Mouse (Mus musculus) embryonic facial prominence, embryonic 10.5 days (tissue): ENCODE results near the gene Slc22a6. TPM values are rescaled to one million over a fixed set of nuclear protein-coding genes. Genes with fewer than 3 reads are reported as not detected.
A peak's percentile ranks its signal among the peaks of the same experiment; 100 is the strongest.

ENCODE experiments used
- DNase-seq: peaks from one replicate; pipeline ENCODE4 v3.0.0-alpha.2; 2017; ENCODE audit warnings: low spot score
- H3K27ac ChIP-seq: fragments of 300-500 bp; sonication (generic); replicated peaks from 2 replicates; pipeline ENCODE4 v1.5.1; 2016; ENCODE audit warnings: mild to moderate bottlenecking
- H3K27me3 ChIP-seq: fragments of 300-500 bp; sonication (generic); replicated peaks from 2 replicates; pipeline ENCODE4 v1.6.1; 2016; ENCODE audit warnings: low read depth, mild to moderate bottlenecking; ENCODE audit not compliant: poor library complexity, severe bottlenecking
- H3K36me3 ChIP-seq: fragments of 300-500 bp; sonication (generic); replicated peaks from 2 replicates; pipeline ENCODE4 v1.6.1; 2016; ENCODE audit warnings: mild to moderate bottlenecking, moderate library complexity
- H3K4me1 ChIP-seq: fragments of 300-500 bp; sonication (generic); 2 replicates; pipeline ENCODE4 v1.6.1; 2016
- H3K4me3 ChIP-seq: fragments of 300-500 bp; sonication (generic); 2 replicates; pipeline ENCODE4 v1.5.1; 2016; ENCODE audit warnings: mild to moderate bottlenecking, moderate library complexity
- H3K9me3 ChIP-seq: fragments of 300-500 bp; sonication (generic); 2 replicates; pipeline ENCODE4 v1.6.1; 2016; ENCODE audit warnings: mild to moderate bottlenecking
- WGBS: fragments of 180-500 bp; shearing (Covaris S2); methylation state at CpG from one replicate; pipeline ENCODE4 v1.1.7; 2016; 5-methylcytosine and 5-hydroxymethylcytosine counted together
- polyA plus RNA-seq: library from polyadenylated mRNA; unstranded; fragments of >200 nt; fragmentation: Nextera tagmentation; extraction: Ambion mirVana; gene quantifications from 2 replicates; pipeline ENCODE4 v1.2.1, GENCODE M21; 2016

The Slc22a6 gene
- 0.10 and 0.24 TPM in 2 replicates for polyA plus RNA-seq

DNA sequence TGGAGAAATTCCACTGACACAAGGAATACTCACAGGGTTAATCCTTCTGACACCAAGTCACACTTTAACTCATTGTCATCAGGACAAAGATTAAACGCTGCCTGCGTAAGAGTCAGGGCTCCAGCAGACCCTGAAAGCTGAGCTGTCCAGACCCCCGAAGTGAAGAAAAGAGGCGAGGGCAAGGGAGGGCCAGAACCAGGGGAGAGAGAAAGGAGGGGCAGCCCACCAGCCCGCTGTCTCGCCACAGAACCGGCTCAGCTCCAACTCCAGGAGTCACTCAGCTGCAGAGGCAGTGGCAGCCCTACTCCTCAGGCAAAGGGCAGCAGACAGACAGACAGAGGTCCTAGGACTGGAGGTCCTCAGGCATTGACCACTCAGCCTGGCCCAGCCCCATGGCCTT is at the start of gene Slc22a6:
TSS of gene Slc22a6 (plus strand) at position 136 of the 400 bp plus-strand sequence.
- DNase-seq = no peak
- Histone ChIP-seq H3K36me3 (no peaks in the 10 kb centered on the region), H3K9me3 (no peaks in the 10 kb centered on the region), H3K4me3 (no peak within 1 kb of the TSS), H3K27me3 (no peaks in the 10 kb centered on the region), H3K27ac (no peak within 1 kb of the TSS), H3K4me1 (peaks cover 6% of the 10 kb centered on the region)
- 20% methylated on average over 7 of the region's 7 CpGs for WGBS

DNA sequence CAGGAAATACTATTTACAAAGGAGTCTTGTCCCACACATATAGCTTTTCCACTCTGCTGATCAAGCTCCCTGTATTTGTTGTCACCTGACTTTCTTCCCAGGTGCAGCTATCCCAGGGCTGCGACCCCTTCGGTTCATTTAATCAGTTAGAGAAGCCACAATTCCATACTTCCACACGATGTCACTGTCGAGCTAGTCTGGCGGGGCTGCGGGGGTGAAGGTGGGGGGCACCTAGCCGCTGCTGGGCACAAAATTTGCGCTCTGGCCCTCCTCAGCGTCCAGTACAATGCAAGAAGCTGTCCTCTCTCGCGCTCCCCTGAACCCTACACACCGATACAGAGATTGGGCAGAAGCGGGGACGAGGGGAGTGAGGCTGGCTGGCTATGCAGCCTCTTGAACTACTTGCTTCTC is 48.4 kb upstream of the Slc22a6 start:
- peaks cover 8% of the 10 kb centered on the region; the same call in 1 of the 2 replicates for H3K4me1 ChIP-seq
- 4% methylated on average over 14 of the region's 14 CpGs for WGBS
- peak overlapping the region; percentile 48 for H3K4me3 ChIP-seq
- peak; percentile 69 for DNase-seq
- peak overlapping the region; percentile 40; the same call in 1 of the 2 replicates for H3K27ac ChIP-seq
- H3K27me3 ChIP-seq = no peaks in the 10 kb centered on the region
- H3K36me3 ChIP-seq = no peaks in the 10 kb centered on the region
- no peaks in the 10 kb centered on the region for H3K9me3 ChIP-seq

GRCm38 (mm10) chr19:8570341-8571040 is 47.3 kb upstream of the Slc22a6 start:
- Histone ChIP-seq H3K27ac (no peak overlapping the region), H3K36me3 (no peaks in the 10 kb centered on the region), H3K4me3 (no peak overlapping the region), H3K27me3 (no peaks in the 10 kb centered on the region), H3K9me3 (no peaks in the 10 kb centered on the region), H3K4me1 (peaks cover 8% of the 10 kb centered on the region; the same call in 1 of the 2 replicates)
- DNase-seq = no peak
- WGBS = 56% methylated on average over 2 of the region's 2 CpGs

- Histone ChIP-seq H3K4me3 (no peak overlapping the region), H3K4me1 (peaks cover 8% of the 10 kb centered on the region; the same call in 1 of the 2 replicates), H3K36me3 (no peaks in the 10 kb centered on the region), H3K27ac (no peak overlapping the region), H3K27me3 (no peaks in the 10 kb centered on the region), H3K9me3 (no peaks in the 10 kb centered on the region)
- 78% methylated on average over 7 of the region's 7 CpGs for WGBS
- DNase-seq = no peak
Measured at GRCm38 (mm10) chr19:8571746-8572145, 46.1 kb upstream of the Slc22a6 start.

GRCm38 (mm10) chr19:8572485-8572884 is 45.4 kb upstream of the Slc22a6 start:
- no peak overlapping the region for H3K27ac ChIP-seq
- no peaks in the 10 kb centered on the region for H3K36me3 ChIP-seq
- H3K27me3 ChIP-seq = no peaks in the 10 kb centered on the region
- 47% methylated on average over 3 of the region's 3 CpGs for WGBS
- H3K4me3 ChIP-seq = no peak overlapping the region
- no peak for DNase-seq
- peaks cover 8% of the 10 kb centered on the region; the same call in 1 of the 2 replicates for H3K4me1 ChIP-seq
- no peaks in the 10 kb centered on the region for H3K9me3 ChIP-seq

GRCm38 (mm10) chr19:8577432-8577831 is 40.4 kb upstream of the Slc22a6 start:
- DNase-seq = no peak
- peaks cover 6% of the 10 kb centered on the region for H3K4me1 ChIP-seq
- no peak overlapping the region for H3K27ac ChIP-seq
- 87% methylated on average over 4 of the region's 4 CpGs for WGBS
- no peaks in the 10 kb centered on the region for H3K36me3 ChIP-seq
- no peak overlapping the region for H3K4me3 ChIP-seq
- no peaks in the 10 kb centered on the region for H3K9me3 ChIP-seq
- H3K27me3 ChIP-seq = peaks cover 6% of the 10 kb centered on the region; the same call in 1 of the 2 replicates

GRCm38 (mm10) chr19:8578293-8578969 is 39.4 kb upstream of the Slc22a6 start:
- DNase-seq = peak; percentile 74
- Histone ChIP-seq H3K9me3 (no peaks in the 10 kb centered on the region), H3K4me1 (peaks cover 6% of the 10 kb centered on the region), H3K36me3 (no peaks in the 10 kb centered on the region), H3K27ac (peak overlapping the region; percentile 68), H3K27me3 (peaks cover 6% of the 10 kb centered on the region; the same call in 1 of the 2 replicates), H3K4me3 (peak overlapping the region; percentile 51)
- 11% methylated on average over 24 of the region's 24 CpGs for WGBS

DNA sequence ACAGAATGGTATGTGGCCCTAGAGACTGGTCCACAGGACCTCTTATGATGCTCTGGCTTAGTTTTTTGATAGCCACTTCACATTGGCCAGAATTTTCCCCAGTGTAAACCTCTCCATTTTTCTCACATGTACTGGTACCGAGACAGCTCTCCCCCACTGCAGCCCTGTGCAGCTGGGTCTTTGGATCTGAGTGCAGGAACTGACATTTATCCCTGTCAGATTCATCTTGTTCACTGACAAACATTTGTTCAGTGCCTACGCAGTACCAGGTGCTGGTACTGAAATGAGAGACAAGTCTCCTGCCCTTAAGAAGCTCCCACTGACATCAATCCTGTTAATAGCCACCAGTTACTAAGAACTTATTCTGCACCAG is 38.9 kb upstream of the Slc22a6 start:
- Histone ChIP-seq H3K27me3 (peaks cover 6% of the 10 kb centered on the region; the same call in 1 of the 2 replicates), H3K4me3 (peak overlapping the region; percentile 51), H3K36me3 (no peaks in the 10 kb centered on the region), H3K9me3 (no peaks in the 10 kb centered on the region), H3K4me1 (peaks cover 6% of the 10 kb centered on the region), H3K27ac (peak overlapping the region; percentile 68)
- no peak for DNase-seq
- 73% methylated on average over 2 of the region's 2 CpGs for WGBS

GRCm38 (mm10) chr19:8585298-8585697 is 32.5 kb upstream of the Slc22a6 start:
- Histone ChIP-seq H3K4me3 (no peak overlapping the region), H3K27me3 (no peaks in the 10 kb centered on the region), H3K9me3 (no peaks in the 10 kb centered on the region), H3K27ac (no peak overlapping the region), H3K36me3 (no peaks in the 10 kb centered on the region), H3K4me1 (peaks cover 9% of the 10 kb centered on the region)
- DNase-seq = no peak
- 88% methylated on average over 3 of the region's 3 CpGs for WGBS

- Histone ChIP-seq H3K27me3 (no peaks in the 10 kb centered on the region), H3K27ac (no peak overlapping the region), H3K4me1 (peaks cover 9% of the 10 kb centered on the region), H3K36me3 (no peaks in the 10 kb centered on the region), H3K9me3 (no peaks in the 10 kb centered on the region), H3K4me3 (no peak overlapping the region)
- 79% methylated on average over 2 of the region's 2 CpGs for WGBS
- no peak for DNase-seq
Measured at GRCm38 (mm10) chr19:8585899-8586298, 31.9 kb upstream of the Slc22a6 start.

DNA sequence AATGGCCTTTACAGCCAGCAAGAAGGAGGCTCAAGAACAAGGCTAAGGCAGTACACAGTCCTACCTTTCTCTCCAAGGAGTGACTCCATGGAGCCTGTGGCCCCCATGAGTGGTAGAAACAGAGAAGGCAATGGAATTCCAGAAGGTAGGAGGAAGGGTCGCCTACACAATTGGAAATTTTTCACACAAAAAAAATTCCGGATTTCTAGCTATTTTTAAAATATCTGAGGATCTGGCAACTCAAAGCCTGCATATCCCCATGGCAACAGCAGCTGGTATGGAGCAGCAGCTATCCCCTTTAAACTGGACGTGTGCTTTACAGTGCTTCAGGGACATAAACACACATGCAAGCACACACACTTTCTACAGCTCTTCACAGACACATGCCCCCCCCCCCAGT is 31.5 kb upstream of the Slc22a6 start:
- no peak overlapping the region for H3K27ac ChIP-seq
- no peaks in the 10 kb centered on the region for H3K36me3 ChIP-seq
- H3K4me3 ChIP-seq = no peak overlapping the region
- 60% methylated on average over 3 of the region's 3 CpGs for WGBS
- no peak for DNase-seq
- no peaks in the 10 kb centered on the region for H3K27me3 ChIP-seq
- H3K9me3 ChIP-seq = no peaks in the 10 kb centered on the region
- H3K4me1 ChIP-seq = peaks cover 14% of the 10 kb centered on the region

DNA sequence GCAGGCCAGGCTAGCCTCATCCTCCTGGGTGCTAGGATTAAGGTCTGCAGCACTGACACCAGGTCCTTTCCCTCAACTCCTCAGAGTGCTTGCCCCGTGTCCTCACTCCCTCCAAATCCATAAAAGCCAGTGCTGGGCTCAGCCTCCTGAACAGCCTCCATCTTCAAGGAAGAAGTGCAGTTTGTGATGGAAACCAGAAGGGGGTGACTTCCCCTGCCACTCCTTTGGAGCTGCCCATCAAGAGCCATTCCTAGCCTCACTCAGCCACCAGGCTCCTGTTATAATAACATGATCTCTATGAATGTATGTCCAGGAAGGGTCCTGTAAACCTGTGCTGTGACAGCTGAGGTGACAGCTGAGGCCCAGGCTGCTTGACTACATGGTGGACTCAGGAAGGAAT is 30.5 kb upstream of the Slc22a6 start:
- peaks cover 20% of the 10 kb centered on the region for H3K4me1 ChIP-seq
- 58% methylated on average over 1 of the region's 1 CpGs for WGBS
- no peak overlapping the region for H3K27ac ChIP-seq
- H3K27me3 ChIP-seq = no peaks in the 10 kb centered on the region
- no peaks in the 10 kb centered on the region for H3K36me3 ChIP-seq
- H3K4me3 ChIP-seq = no peak overlapping the region
- no peaks in the 10 kb centered on the region for H3K9me3 ChIP-seq
- no peak for DNase-seq

GRCm38 (mm10) chr19:8590954-8591353 is 26.9 kb upstream of the Slc22a6 start, which contains the start of gene Slc22a8:
TSS of gene Slc22a8 (plus strand) at chr19:8591254.
- H3K9me3 ChIP-seq = no peaks in the 10 kb centered on the region
- 65% methylated on average over 8 of the region's 8 CpGs for whole genome bisulfite sequencing
- H3K27ac ChIP-seq = no peak within 1 kb of the TSS; the same call in 1 of the 2 replicates
- no peaks in the 10 kb centered on the region for H3K36me3 ChIP-seq
- no peaks in the 10 kb centered on the region for H3K27me3 ChIP-seq
- peaks cover 39% of the 10 kb centered on the region for H3K4me1 ChIP-seq
- no peak for DNase-seq
- no peak within 1 kb of the TSS for H3K4me3 ChIP-seq
